Mouse (Mus musculus): ENCODE measurements around the gene Fam71e2.

The Fam71e2 gene

DNA sequence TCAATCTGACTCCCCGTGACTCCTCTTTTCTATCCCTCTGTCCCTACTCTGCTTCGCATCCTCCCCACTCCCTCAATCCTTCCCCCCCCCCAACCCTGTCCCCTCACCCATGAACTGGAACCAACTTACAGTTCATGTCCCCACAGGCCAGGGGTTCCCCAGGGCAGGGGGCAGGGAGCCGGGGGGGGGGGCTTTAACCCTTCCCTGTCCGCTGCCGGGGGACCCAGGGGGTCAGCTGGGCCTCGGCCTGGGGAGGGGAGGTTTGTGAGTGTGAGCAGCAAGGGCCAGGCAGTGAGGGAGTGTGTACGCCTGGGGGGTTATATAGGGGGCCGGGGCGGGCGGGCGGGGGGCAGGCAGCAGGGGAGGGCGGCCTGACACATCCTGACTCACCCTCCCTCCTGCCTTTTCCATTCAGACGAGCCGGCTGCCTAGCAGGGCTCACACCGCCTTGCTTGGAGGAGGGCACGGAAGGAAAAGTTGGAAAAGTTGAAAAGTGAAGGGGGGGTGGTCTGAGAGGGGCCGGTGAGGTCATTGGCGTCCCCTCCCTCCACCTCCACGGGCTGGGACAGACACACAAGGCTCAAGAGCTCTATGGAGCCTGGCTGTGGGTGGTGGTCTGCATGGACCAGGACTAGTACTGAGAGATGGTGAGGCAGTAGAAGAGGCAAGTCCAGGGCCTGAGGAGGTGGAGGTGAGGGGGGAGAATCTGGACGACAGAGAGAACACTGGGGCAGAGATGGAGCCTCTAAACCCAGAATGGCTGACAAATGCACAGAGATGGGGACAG lies 6.9 kb upstream of the Fam71e2 start:
- no peak for DNase-seq

GRCm38 (mm10) chr7:4776861-4777830 lies 6.0 kb upstream of the Fam71e2 start:
- DNase-seq = no peak

DNA sequence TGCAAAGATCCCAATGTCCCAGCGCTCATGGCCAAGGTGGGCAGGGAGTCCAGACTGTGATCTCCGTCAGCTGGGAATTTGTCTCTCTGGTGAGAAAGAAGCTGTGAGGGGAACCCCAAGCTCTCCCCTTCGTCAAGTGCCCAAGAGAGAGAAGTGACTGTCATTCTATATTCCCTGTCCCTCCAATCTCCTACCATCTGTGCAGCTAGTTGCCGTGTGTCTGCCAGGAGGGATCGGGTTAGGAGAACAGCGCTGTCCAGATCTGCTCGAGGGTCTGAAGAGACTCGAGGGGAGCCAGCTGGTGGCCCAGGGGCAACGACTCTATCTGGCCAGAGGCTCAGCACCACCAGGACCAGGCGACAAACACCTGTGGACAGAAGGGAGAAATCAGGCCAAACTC lies 5.0 kb upstream of the Fam71e2 start:
- DNase-seq = no peak

DNA sequence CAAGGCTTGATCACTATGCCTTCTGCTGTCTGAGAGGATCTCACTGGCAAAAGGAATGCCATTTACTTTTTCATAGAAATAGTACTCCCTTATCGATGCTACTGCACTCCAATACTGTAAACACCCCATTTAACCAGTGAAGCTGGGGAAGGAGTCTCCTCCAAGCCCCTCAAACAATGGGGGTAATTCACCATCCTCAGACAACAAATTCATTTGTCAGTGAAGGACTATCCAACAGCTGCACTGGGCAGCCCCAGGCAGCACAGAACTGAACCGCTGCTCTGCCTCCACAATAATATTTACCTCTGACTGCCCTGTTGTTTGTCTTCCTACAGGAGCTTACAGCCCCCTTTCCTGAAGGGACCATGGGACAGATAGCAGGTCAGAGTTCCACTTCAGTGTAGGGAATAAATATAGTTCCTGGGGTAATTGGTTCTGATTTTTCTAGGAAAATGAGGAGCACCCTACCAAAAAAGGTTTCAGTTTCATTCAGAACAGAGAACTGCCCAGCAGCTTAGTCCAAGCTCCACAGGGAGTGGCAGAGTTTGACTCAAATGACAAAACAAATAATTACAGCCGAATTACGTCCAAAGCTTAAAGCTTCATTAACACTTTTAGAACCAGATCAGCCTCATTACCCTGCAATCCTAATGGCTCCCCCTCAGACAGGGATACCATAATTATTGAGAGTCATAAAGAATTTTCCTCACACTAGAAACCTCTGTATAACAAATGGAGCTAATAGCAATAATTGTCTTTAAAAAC lies 6.0 kb downstream of the Fam71e2 start:
- no peak for DNase-seq

DNA sequence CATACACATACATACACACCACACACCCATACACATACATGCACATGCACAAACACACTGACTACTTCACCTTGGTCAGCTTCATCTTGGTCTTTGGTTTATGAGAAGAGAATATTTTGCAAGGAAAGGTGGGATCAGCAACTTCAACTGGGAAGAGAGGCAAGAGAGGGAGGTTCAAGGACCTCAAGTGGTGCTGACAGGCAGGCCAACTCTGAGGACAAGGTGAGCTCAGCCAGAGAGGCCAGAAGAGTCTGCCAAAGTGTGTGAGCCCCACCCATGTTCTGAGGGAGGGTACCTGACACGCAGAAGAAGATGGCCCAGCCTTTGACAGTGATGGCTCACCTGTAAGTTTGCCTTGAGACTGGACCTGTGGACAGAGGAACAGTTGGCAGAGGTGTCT lies 11.4 kb downstream of the Fam71e2 start:
- no peak for DNase-seq

GRCm38 (mm10) chr7:4752821-4753570 lies 18.1 kb downstream of the Fam71e2 start, which contains the start of gene Cox6b2:
TSS of gene Cox6b2 (minus strand) at chr7:4753094.
- DNase-seq = no peak

GRCm38 (mm10) chr7:4751971-4752820 lies 18.9 kb downstream of the Fam71e2 start:
- DNase-seq = no peak

GRCm38 (mm10) chr7:4749169-4749568 lies 21.9 kb downstream of the Fam71e2 start:
- DNase-seq = no peak

DNA sequence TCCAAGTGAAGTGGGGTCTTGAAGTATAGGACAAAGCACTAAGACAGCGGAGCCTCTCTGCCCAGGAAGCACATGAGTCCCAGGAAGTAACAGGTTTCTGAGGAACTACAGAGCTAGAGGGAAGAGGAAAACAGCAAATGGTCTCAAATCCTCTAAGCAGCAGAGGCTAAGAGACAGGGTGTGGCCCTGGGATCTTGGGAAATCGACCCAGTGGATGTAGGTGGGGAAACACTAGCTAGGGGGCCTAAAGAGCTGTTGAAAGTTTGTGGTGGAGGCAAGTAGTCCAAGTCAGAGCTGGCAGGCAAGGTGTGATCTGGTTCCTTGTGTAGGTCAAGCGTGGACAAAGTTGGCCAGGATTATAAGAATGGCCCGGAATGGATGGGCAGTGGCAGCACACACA lies 22.8 kb downstream of the Fam71e2 start:
- DNase-seq = no peak

DNA sequence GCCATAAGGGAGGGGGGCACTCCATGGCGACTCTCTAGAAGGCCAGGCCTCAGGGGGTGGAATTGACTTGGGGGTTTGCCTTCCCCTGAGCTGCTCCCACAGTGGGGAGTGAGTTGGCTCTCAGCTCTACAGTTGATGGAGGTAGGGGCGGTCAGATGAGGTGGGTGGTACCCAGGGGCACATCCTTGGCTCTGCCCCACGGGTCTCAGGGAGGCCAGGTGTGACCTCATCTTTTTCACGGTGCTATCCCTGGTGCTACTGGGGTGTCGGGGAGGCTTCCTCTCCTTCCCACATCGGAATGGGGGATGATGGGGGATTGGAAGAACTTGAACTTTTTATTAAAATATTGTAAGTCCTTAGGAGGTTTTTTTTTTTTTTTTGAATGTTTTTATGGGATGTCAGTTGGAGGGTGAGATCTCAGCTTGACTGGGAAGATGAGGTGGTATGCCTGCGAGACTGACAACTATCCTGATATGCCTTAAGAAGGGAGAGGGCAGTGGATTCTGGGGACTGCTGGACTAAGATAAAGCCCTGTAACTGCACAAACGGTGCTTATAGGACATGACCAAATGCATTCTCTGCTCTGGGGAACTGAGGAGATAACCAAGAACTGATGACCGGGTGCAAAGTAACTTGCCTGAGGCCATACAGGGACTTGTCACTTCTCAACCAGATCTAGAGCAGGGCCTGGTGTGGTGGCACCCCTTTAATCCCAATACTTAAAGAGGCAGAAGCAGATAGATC lies 23.8 kb downstream of the Fam71e2 start:
- DNase-seq = no peak

DNA sequence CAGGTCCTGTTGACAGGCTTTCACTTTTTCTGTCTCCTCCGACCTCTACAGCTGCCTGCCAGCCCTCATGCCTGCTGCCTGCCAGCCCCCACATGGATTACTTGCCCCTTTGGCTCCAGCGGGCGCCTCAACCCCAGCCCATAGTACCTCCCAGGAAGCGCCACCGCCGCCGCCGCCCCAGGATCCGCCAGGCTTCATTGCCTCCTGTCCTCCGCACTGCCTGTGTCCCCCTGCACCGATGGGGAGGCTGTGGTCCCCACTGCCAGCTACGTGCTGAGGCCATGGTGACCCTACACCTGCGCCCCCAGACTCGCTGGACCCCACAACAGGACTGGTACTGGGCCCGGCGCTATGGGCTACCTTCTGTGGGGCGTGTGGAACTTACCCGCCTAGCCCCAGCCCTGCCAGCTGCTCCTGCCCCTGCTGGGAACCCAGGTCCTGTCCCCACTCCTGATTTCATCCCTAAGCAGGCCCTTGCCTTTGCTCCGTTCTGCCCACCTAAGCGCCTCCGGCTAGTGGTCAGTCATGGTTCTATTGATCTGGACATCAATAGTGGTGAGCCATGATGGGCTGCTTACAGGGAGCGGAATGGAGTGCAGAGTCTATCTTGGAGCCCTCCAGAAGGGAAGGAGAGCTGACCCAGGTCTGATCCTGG lies 24.6 kb downstream of the Fam71e2 start:
- no peak for DNase-seq

GRCm38 (mm10) chr7:4744886-4745285 lies 26.2 kb downstream of the Fam71e2 start:
- no peak for DNase-seq

DNA sequence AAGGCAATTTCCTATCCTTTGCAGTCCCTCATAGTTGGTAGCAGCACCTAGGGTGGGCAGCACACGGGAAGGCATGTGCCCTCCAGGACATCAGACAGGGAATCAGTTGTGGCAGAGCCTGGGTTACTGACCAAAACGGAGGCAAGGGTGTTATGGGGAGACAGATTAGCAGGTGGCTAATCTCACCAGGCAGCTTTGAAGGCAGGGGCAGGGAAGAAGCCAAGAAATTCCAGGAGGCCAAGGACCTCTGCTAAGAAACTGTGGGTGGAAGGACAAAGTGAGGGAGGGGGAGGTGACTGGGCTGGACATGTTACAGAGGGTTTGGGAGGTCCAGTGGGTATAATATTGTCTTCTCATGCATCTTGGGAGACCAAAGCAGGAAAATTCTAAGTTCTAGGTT lies 27.7 kb downstream of the Fam71e2 start:
- no peak for DNase-seq

GRCm38 (mm10) chr7:4742482-4742819 lies 28.7 kb downstream of the Fam71e2 start:
- no peak for DNase-seq

GRCm38 (mm10) chr7:4741672-4742481 lies 29.2 kb downstream of the Fam71e2 start:
- peak; percentile 37 for DNase-seq

DNA sequence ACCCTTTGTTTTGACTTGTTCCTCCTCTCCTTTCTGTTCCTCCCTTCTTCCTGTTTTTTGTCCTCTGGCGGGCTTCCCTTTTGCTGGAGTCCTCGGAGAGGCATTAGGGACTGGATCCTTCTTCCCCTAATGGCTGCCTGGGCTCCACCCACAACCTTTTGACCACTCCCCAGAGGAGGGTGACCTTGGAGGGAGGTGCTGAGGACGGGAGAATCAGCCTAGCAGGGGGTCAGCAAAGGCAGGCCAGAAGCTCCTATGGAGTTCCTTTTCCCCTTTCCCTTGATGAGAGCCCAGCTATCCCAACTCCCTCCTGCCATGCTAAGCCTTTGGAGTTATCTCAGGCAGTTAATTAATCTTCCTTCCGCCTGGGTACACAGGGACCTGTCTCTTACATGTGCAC lies 30.0 kb downstream of the Fam71e2 start:
- peak; percentile 71 for DNase-seq

DNA sequence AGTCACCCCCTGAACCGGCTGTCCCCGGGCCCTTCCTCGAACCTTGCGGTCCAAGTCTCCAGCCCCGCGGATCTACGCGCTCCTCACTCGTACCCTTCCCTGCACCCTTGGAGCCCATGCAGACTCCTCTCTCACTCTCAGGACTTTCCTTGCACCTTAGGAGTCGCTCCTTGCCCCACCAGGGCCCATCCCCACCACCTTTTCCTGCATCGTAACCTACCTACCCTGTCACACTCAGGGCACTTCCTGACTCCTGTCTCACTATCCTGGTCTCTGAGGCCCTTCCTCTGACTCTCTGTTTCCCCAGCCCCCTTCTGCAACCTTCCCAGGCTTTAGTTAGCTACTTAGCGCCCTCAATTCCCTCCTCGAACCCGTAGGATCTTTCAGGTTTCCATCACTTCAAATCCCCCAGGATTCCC lies 30.8 kb downstream of the Fam71e2 start:
- no peak for DNase-seq

GRCm38 (mm10) chr7:4739544-4740275 lies 31.4 kb downstream of the Fam71e2 start, which contains the start of gene Kmt5c:
TSS of gene Kmt5c (plus strand) at chr7:4740115.
- peak; percentile 98 for DNase-seq

Data from cerebellum, adult 8-10 months (tissue).